Mouse (Mus musculus) cortical plate, adult 2 months (tissue): ENCODE results near the gene Zfp653.

Source experiments
- CTCF ChIP-seq: fragments of 200-500 bp; IDR thresholded peaks from 2 replicates; pipeline ENCODE4 v1.5.1; 2011; ENCODE audit warnings: mild to moderate bottlenecking, control low read depth, low read length; ENCODE audit not compliant: insufficient read depth; ENCODE audit errors: extremely low read depth
- POLR2A ChIP-seq: fragments of 200-500 bp; IDR thresholded peaks from 2 replicates; pipeline ENCODE4 v1.6.1; 2011; ENCODE audit warnings: mild to moderate bottlenecking, low read length, control low read depth; ENCODE audit not compliant: insufficient read depth; ENCODE audit errors: extremely low read depth

DNA sequence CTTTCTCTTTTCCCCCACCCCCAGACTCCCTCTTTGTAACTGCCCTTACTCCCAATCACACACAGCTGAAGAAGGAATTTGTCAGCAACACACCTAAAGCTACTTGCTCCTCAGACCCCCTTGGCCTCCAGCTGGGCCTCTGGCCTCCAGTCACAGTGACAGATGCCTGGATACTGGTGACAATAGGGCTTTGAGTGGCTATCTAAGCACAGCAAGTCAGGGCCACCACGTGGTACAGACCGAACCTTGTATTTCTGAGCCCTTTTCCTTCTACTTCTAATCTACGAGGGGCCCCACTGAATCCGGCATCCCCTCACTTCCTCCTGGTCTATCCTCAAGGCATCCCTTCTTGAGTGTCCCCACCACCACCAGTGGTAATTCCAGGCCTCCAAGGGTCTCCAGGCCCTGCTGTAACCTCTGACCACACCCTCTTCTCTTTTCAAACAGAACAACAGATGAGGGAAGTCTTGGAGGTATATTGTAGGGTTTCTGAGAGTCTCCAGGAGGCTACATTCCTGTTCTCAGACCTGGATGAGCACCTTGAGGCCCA is 21.4 kb downstream of the Zfp653 start:
- TF ChIP-seq CTCF (no peak), POLR2A (no peak)
